Mouse (Mus musculus) stomach, postnatal 0 days (tissue): Measurements from ENCODE around the gene Tram1l1.
"Not testable (repeated sequence)": the region's sequence is repeated elsewhere in the genome, so short reads cannot be mapped to it uniquely, and the experiment has no call there.

Experiments used
- CTCF ChIP-seq: IDR thresholded peaks from 2 replicates; pipeline ENCODE4 v1.5.1; 2016; ENCODE audit warnings: antibody characterized with exemption, low read depth, mild to moderate bottlenecking, moderate library complexity
- EP300 ChIP-seq: optimal IDR thresholded peaks from 2 replicates; pipeline ENCODE3; 2016; ENCODE audit warnings: antibody characterized with exemption

DNA sequence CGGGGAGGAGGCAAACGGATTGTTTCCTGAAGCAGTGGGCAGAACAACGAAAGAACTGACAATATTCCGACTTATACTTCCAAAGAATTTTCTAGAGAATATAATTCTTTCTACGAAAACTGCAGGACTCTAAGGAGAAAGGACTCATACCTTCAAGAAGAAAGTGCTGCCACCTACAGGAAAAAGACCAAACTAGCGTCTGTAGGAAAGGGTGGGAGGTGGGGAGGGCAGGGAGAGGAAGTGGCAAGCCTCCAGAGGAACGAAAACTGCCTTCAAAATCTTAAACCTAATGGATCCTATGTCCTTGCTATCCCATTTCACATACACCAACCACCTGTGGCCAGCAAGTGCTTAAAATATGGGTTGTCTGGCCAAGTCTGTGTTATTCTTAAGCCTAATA, 31.7 kb upstream of the Tram1l1 start:
- TF ChIP-seq CTCF: peak; percentile 31
- TF ChIP-seq EP300: not testable (repeated sequence)
